In the genomic region with DNA sequence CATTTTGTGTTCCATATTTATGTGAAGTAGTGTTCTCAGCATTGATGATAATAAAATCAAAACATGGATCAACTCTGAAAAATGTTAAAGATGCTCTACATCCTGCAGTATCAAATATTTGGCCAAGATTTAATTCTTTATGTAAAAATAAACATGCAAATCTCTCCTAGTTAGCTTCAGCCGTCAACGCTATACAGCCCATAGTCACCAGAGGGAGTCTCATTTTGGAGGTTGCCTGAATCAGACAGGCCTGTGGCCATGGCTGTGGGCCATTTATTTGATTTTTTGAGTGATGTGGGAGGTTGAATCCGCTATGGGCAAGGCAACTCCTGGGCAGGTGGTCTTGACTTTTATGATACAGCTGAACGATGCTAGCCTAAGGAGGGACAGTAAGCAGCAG, we compare ENCODE assay signal across 19 mouse cellular contexts.
DNase-seq lines count a peak whose midpoint lies in the region; ATAC-seq and TF ChIP-seq lines count a peak whose summit lies in the region.
"Had no signal": no experiment of that assay in that cellular context is flagged by ENCODE, and none has a peak within 500 bp of the region (broad histone marks: within the 10 kb centered on the region; RNA-seq: fewer than 3 reads in every experiment).

No protein-coding gene starts in this region.

- H3K4me3 ChIP-seq in layer of hippocampus, adult 2 months: no peak overlapping the region
- H3K4me3 ChIP-seq in midbrain, postnatal 0 days (ENCODE audit: low read depth, low read length): no peak overlapping the region
- H3K4me3 ChIP-seq in midbrain, embryonic 16.5 days (ENCODE audit: low read depth, low read length): no peak overlapping the region
- H3K4me3 ChIP-seq: embryonic facial prominence, embryonic 12.5 days; forebrain, embryonic 13.5 days; gastrocnemius, adult 2 months; heart, embryonic 13.5 days had no signal

- DNase-seq in frontal cortex, adult 2 months (ENCODE audit: extremely low spot score in 1 of 2, low spot score in 1 of 2): no peak
- DNase-seq in layer of hippocampus, adult 2 months (ENCODE audit: low spot score in 2 of 2): no peak
- DNase-seq in layer of hippocampus, adult 8-10 months (ENCODE audit: low spot score in 2 of 2): no peak
- no peak for DNase-seq in midbrain, postnatal 0 days (ENCODE audit: low spot score)
- DNase-seq in gastrocnemius, postnatal 10 days: no peak
- DNase-seq: adrenal gland, adult 2 months; adrenal gland, postnatal 25 days; cerebellum, adult 18-20 months; cerebellum, adult 9-11 months; gastrocnemius, adult 2 months; gastrocnemius, postnatal 36 days; heart, adult 11 months; heart, postnatal 36 days had no signal

- H3K36me3 ChIP-seq in midbrain, postnatal 0 days (ENCODE audit: insufficient read depth, low read length): no peaks in the 10 kb centered on the region
- H3K36me3 ChIP-seq in midbrain, embryonic 16.5 days (ENCODE audit: control insufficient read depth, insufficient read depth, low read length): no peaks in the 10 kb centered on the region
- H3K36me3 ChIP-seq: embryonic facial prominence, embryonic 12.5 days; heart, embryonic 13.5 days had no signal

- no peaks in the 10 kb centered on the region for H3K4me1 ChIP-seq in midbrain, postnatal 0 days (ENCODE audit: insufficient read depth, low read length)
- no peaks in the 10 kb centered on the region for H3K4me1 ChIP-seq in midbrain, embryonic 16.5 days (ENCODE audit: control insufficient read depth, insufficient read depth, low read length)
- H3K4me1 ChIP-seq: embryonic facial prominence, embryonic 12.5 days; forebrain, embryonic 13.5 days; heart, embryonic 13.5 days had no signal

- WGBS in midbrain, postnatal 0 days: 81% methylated on average over 4 of the region's 4 CpGs
- WGBS in midbrain, embryonic 16.5 days: 78% methylated on average over 4 of the region's 4 CpGs

- no peaks in the 10 kb centered on the region for H3K27me3 ChIP-seq in midbrain, postnatal 0 days (ENCODE audit: insufficient read depth, low read length)
- H3K27me3 ChIP-seq in midbrain, embryonic 16.5 days (ENCODE audit: control insufficient read depth, insufficient read depth, low read depth, low read length): no peaks in the 10 kb centered on the region
- H3K27me3 ChIP-seq: embryonic facial prominence, embryonic 12.5 days; forebrain, embryonic 13.5 days; heart, embryonic 13.5 days had no signal

- H3K27ac ChIP-seq in layer of hippocampus, adult 2 months: no peak overlapping the region
- no peak overlapping the region for H3K27ac ChIP-seq in midbrain, postnatal 0 days (ENCODE audit: low read depth, low read length)
- H3K27ac ChIP-seq in midbrain, embryonic 16.5 days (ENCODE audit: low read length): no peak overlapping the region
- H3K27ac ChIP-seq: embryonic facial prominence, embryonic 12.5 days; forebrain, embryonic 13.5 days; gastrocnemius, adult 2 months; heart, embryonic 13.5 days had no signal

- H3K9me3 ChIP-seq in midbrain, postnatal 0 days (ENCODE audit: low read length): no peaks in the 10 kb centered on the region
- H3K9me3 ChIP-seq in midbrain, embryonic 16.5 days (replicated peaks; ENCODE audit: control insufficient read depth, low read length, poor library complexity, severe bottlenecking): no peaks in the 10 kb centered on the region
- H3K9me3 ChIP-seq: embryonic facial prominence, embryonic 12.5 days; forebrain, embryonic 13.5 days; heart, embryonic 13.5 days had no signal

- H3K4me2 ChIP-seq in midbrain, postnatal 0 days (ENCODE audit: low read depth, low read length, poor library complexity, severe bottlenecking): no peak overlapping the region
- no peak overlapping the region for H3K4me2 ChIP-seq in midbrain, embryonic 16.5 days (ENCODE audit: low read length)
- H3K4me2 ChIP-seq: embryonic facial prominence, embryonic 12.5 days; forebrain, embryonic 13.5 days; heart, embryonic 13.5 days had no signal

- peak; percentile 57 for TF ChIP-seq CTCF in layer of hippocampus, adult 2 months (conservative IDR thresholded peaks at IDR 0.05)
- peak; percentile 52 for TF ChIP-seq CTCF in midbrain, postnatal 0 days (IDR thresholded peaks at IDR 0.05)

- ATAC-seq in frontal cortex, adult (ENCODE audit: low TSS enrichment): peak; percentile 55
- ATAC-seq in midbrain, postnatal 0 days (ENCODE audit: low FRiP score): no peak
- ATAC-seq in midbrain, embryonic 16.5 days: no peak
- ATAC-seq: forebrain, embryonic 13.5 days; hindbrain, embryonic 16.5 days had no signal

- H3K9ac ChIP-seq in midbrain, postnatal 0 days (replicated peaks; ENCODE audit: low read length, poor library complexity, severe bottlenecking): no peak overlapping the region
- H3K9ac ChIP-seq in midbrain, embryonic 16.5 days (ENCODE audit: low read depth, low read length): no peak overlapping the region
- H3K9ac ChIP-seq: embryonic facial prominence, embryonic 12.5 days; forebrain, embryonic 13.5 days; heart, embryonic 13.5 days had no signal
